Mouse (Mus musculus) liver, adult 2 months (tissue): ENCODE data around the gene Lrch3. TPM values are rescaled to one million over a fixed set of nuclear protein-coding genes. Genes with fewer than 3 reads are reported as not detected.
A peak's percentile ranks its signal among the peaks of the same experiment; 100 is the strongest.
"Not testable (repeated sequence)": the region's sequence is repeated elsewhere in the genome, so short reads cannot be mapped to it uniquely, and the experiment has no call there.

ENCODE experiments used
- DNase-seq: peaks from one replicate; pipeline ENCODE4 v3.0.0-alpha.2; 2011; ENCODE audit warnings: low read depth, low spot score; ENCODE audit errors: extremely low read depth
- H3K27ac ChIP-seq: fragments of 200-500 bp; replicated peaks from 2 replicates; pipeline ENCODE4 v1.5.1; 2012; ENCODE audit warnings: low read depth, mild to moderate bottlenecking, control low read depth, inconsistent platforms, low read length; ENCODE audit not compliant: insufficient read depth
- H3K27me3 ChIP-seq: fragments of 200-500 bp; 2 replicates; pipeline ENCODE4 v1.6.1; 2012; ENCODE audit warnings: mild to moderate bottlenecking, moderate library complexity, low read length, inconsistent platforms; ENCODE audit not compliant: control insufficient read depth, insufficient read depth
- H3K36me3 ChIP-seq: fragments of 200-500 bp; 2 replicates; pipeline ENCODE4 v1.6.1; 2012; ENCODE audit warnings: low read length, inconsistent platforms; ENCODE audit not compliant: control insufficient read depth, insufficient read depth
- H3K4me1 ChIP-seq: fragments of 200-500 bp; 2 replicates; pipeline ENCODE4 v1.6.1; 2011; ENCODE audit warnings: low read length; ENCODE audit not compliant: control insufficient read depth, insufficient read depth
- H3K4me3 ChIP-seq: fragments of 200-500 bp; 2 replicates; pipeline ENCODE4 v1.5.1; 2011; ENCODE audit warnings: low read depth, mild to moderate bottlenecking, control low read depth, low read length, moderate library complexity; ENCODE audit not compliant: insufficient read depth
- H3K79me2 ChIP-seq: fragments of 200-500 bp; 2 replicates; pipeline ENCODE4 v1.6.1; 2012; ENCODE audit warnings: inconsistent platforms, mild to moderate bottlenecking, low read length, moderate library complexity; ENCODE audit not compliant: control insufficient read depth, insufficient read depth
- H3K9ac ChIP-seq: fragments of 200-500 bp; 2 replicates; pipeline ENCODE4 v1.6.1; 2012; ENCODE audit warnings: low read depth, mild to moderate bottlenecking, control low read depth, inconsistent platforms, low read length
- CTCF ChIP-seq: fragments of 200-500 bp; IDR thresholded peaks from 2 replicates; pipeline ENCODE4 v1.5.1; 2011; ENCODE audit warnings: low read depth, low read length, control low read depth
- POLR2A ChIP-seq: fragments of 200-500 bp; IDR thresholded peaks from 2 replicates; pipeline ENCODE4 v1.6.1; 2011; ENCODE audit warnings: low read length, control low read depth; ENCODE audit not compliant: insufficient read depth; ENCODE audit errors: extremely low read depth
- WGBS: fragments of 180-500 bp; shearing (Covaris S2); methylation state at CpG from one replicate; pipeline ENCODE4 v1.1.7; 2018; 5-methylcytosine and 5-hydroxymethylcytosine counted together
- polyA plus RNA-seq: library from polyadenylated mRNA; depleted of rRNA; stranded (reverse); fragments of >200 nt; gene quantifications from 2 replicates; pipeline ENCODE4 v1.2.3, GENCODE M21; 2012
- total RNA-seq: library from RNA; depleted of rRNA; stranded (reverse); fragments of >200 nt; gene quantifications from 2 replicates; pipeline ENCODE4 v1.2.3, GENCODE M21; 2014

Gene Lrch3
- total and polyA plus RNA-seq, 2 experiments, result 5.3 to 9.8 TPM

DNA sequence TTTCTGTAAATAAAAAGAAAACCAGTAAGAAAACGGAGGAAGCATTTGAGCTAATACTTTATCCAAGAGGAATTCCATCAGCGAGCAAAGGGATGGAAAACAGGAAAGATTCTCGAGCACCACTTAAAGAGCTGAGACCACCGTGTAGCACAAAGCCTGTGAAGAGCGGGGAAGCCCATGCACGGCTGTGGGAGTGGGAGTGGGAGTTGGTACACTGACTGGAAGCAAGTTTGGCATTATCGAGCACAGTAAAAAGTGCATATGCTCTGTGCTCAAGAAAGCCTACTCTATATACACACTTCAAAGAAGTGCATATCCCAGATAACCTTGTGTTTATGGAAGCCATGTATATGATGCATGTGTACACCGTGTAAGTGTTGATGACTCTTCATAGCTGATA lies 13.1 kb downstream of the Lrch3 start:
- WGBS, result 98% methylated on average over 8 of the region's 8 CpGs
- TF ChIP-seq CTCF (no peak), POLR2A (no peak)
- no peak for DNase-seq
- Histone ChIP-seq H3K4me3 (no peak overlapping the region), H3K79me2 (peaks cover 10% of the 10 kb centered on the region), H3K27ac (no peak overlapping the region), H3K9ac (no peak overlapping the region), H3K27me3 (no peaks in the 10 kb centered on the region), H3K4me1 (no peaks in the 10 kb centered on the region; the same call in 1 of the 2 replicates), H3K36me3 (peaks cover 2% of the 10 kb centered on the region)

GRCm38 (mm10) chr16:32929918-32930317 lies 16.0 kb downstream of the Lrch3 start:
- no peak for TF ChIP-seq CTCF
- no peak for TF ChIP-seq POLR2A
- no peak overlapping the region for H3K4me3 ChIP-seq
- H3K27ac ChIP-seq, result no peak overlapping the region
- no peak for DNase-seq
- H3K27me3 ChIP-seq, result no peaks in the 10 kb centered on the region
- peaks cover 3% of the 10 kb centered on the region; the same call in 1 of the 2 replicates for H3K4me1 ChIP-seq
- H3K9ac ChIP-seq, result no peak overlapping the region
- peaks cover 2% of the 10 kb centered on the region for H3K36me3 ChIP-seq
- peaks cover 17% of the 10 kb centered on the region for H3K79me2 ChIP-seq
- 88% methylated on average over 2 of the region's 2 CpGs for WGBS

- Histone ChIP-seq H3K79me2 (peaks cover 28% of the 10 kb centered on the region), H3K4me3 (no peak overlapping the region), H3K4me1 (peaks cover 5% of the 10 kb centered on the region; the same call in 1 of the 2 replicates), H3K27ac (no peak overlapping the region), H3K36me3 (no peaks in the 10 kb centered on the region; the same call in 1 of the 2 replicates), H3K27me3 (no peaks in the 10 kb centered on the region), H3K9ac (no peak overlapping the region)
- 76% methylated on average over 2 of the region's 2 CpGs for WGBS
- DNase-seq, result peak; percentile 61
- TF ChIP-seq CTCF (no peak), POLR2A (no peak)
Observed at GRCm38 (mm10) chr16:32934470-32934869, 20.6 kb downstream of the Lrch3 start.

GRCm38 (mm10) chr16:32935088-32935487 lies 21.2 kb downstream of the Lrch3 start:
- peaks cover 8% of the 10 kb centered on the region; the same call in 1 of the 2 replicates for H3K4me1 ChIP-seq
- DNase-seq, result no peak
- H3K4me3 ChIP-seq, result no peak overlapping the region
- WGBS, result 10% methylated on average over 1 of the region's 1 CpGs
- H3K27ac ChIP-seq, result no peak overlapping the region
- peaks cover 28% of the 10 kb centered on the region for H3K79me2 ChIP-seq
- no peaks in the 10 kb centered on the region; the same call in 1 of the 2 replicates for H3K36me3 ChIP-seq
- TF ChIP-seq POLR2A (no peak), CTCF (no peak)
- H3K27me3 ChIP-seq, result no peaks in the 10 kb centered on the region
- no peak overlapping the region for H3K9ac ChIP-seq

DNA sequence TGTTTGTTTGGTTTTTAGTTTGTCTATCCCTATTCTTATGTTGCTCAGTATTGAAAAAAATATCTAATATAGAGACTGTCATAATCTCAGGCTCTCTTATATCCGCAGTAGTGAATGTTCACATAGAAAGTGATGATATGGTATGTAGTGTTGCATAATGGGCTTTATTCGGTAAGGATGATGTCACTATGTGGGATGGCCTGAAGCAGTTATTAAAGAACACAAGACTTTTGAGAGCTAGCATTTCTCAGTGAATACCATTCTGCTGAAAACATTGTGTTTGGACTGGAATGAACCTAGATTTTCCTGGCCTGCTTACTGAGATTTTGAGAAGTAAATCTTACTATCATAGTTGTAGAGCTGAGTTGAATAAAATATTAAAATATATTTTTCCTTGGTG lies 23.5 kb downstream of the Lrch3 start:
- peaks cover 16% of the 10 kb centered on the region; the same call in 1 of the 2 replicates for H3K79me2 ChIP-seq
- H3K36me3 ChIP-seq, result no peaks in the 10 kb centered on the region
- TF ChIP-seq POLR2A (no peak), CTCF (no peak)
- no peak overlapping the region for H3K27ac ChIP-seq
- H3K4me1 ChIP-seq, result peaks cover 8% of the 10 kb centered on the region; the same call in 1 of the 2 replicates
- H3K27me3 ChIP-seq, result no peaks in the 10 kb centered on the region
- WGBS, result 81% methylated on average over 2 of the region's 2 CpGs
- DNase-seq, result no peak
- no peak overlapping the region for H3K9ac ChIP-seq
- no peak overlapping the region for H3K4me3 ChIP-seq

DNA sequence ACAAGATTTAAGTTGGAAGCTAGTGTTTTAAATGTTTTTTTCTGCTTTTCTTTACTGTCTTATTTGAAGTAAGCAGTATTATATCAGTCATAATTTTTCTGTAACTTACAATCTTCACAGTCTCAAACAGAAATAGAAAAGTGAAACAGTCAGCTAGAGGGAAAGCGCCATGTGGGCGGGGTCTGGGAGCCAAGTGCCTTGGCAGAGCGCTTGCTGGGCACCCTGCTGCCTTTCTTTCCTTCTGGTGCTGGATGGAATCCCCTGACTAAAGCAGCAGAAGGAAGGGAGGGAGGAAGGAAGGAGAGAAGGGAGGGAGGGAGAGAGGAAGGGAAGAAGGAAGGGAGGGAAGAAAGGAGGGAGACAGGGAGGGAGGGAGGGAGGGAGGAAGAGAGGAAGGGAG lies 25.4 kb downstream of the Lrch3 start:
- DNase-seq, H3K27me3 ChIP-seq, H3K4me3 ChIP-seq, H3K9ac ChIP-seq, H3K27ac ChIP-seq, H3K4me1 ChIP-seq, H3K36me3 ChIP-seq: not testable (repeated sequence)
- H3K79me2 ChIP-seq, result peaks cover 20% of the 10 kb centered on the region; the same call in 1 of the 2 replicates
- 82% methylated on average over 3 of the region's 3 CpGs for WGBS

GRCm38 (mm10) chr16:32939716-32940115 lies 25.8 kb downstream of the Lrch3 start:
- not testable (repeated sequence) for H3K4me3 ChIP-seq, H3K36me3 ChIP-seq, H3K4me1 ChIP-seq, H3K27me3 ChIP-seq, H3K9ac ChIP-seq, H3K27ac ChIP-seq, DNase-seq
- WGBS, result 92% methylated on average over 4 of the region's 4 CpGs
- peaks cover 20% of the 10 kb centered on the region; the same call in 1 of the 2 replicates for H3K79me2 ChIP-seq

GRCm38 (mm10) chr16:32941226-32941625 lies 27.3 kb downstream of the Lrch3 start:
- not testable (repeated sequence) for H3K9ac ChIP-seq

More at GRCm38 (mm10) chr16:32941226-32941625, 27.3 kb downstream of the Lrch3 start:
- not testable (repeated sequence) for H3K27ac ChIP-seq, H3K4me1 ChIP-seq, H3K4me3 ChIP-seq, DNase-seq, H3K27me3 ChIP-seq, H3K36me3 ChIP-seq
- WGBS, result 82% methylated on average over 2 of the region's 2 CpGs
- peaks cover 18% of the 10 kb centered on the region; the same call in 1 of the 2 replicates for H3K79me2 ChIP-seq
